ENCODE assay signal across 8 mouse cellular contexts in genomic region chr12:55433802-55434435, GRCm38 (mm10). TPM values are rescaled to one million over a fixed set of nuclear protein-coding genes. Genes with fewer than 3 reads are reported as not detected.
DNase-seq lines count a peak whose midpoint lies in the region; ATAC-seq and TF ChIP-seq lines count a peak whose summit lies in the region.

No protein-coding gene starts in this region.

- no peak overlapping the region for H3K4me3 ChIP-seq in layer of hippocampus, adult 2 months
- H3K4me3 ChIP-seq in midbrain, embryonic 15.5 days: no peak overlapping the region

- no peak overlapping the region for H3K4me2 ChIP-seq in midbrain, embryonic 15.5 days

- no peak for ATAC-seq in midbrain, embryonic 15.5 days (replicated peaks)

- 36% methylated on average over 8 of the region's 8 CpGs for WGBS in midbrain, embryonic 15.5 days

- H3K36me3 ChIP-seq in midbrain, embryonic 15.5 days (replicated peaks): no peaks in the 10 kb centered on the region

- H3K27ac ChIP-seq in layer of hippocampus, adult 2 months: peak overlapping the region; percentile 36; the same call in 1 of the 2 replicates
- H3K27ac ChIP-seq in midbrain, embryonic 15.5 days: no peak overlapping the region

- intact Hi-C loops in left cerebral cortex, postnatal 14 days (cut with DNase I): no loop called here

- H3K27me3 ChIP-seq in midbrain, embryonic 15.5 days (replicated peaks): no peaks in the 10 kb centered on the region

- no peaks in the 10 kb centered on the region for H3K9me3 ChIP-seq in midbrain, embryonic 15.5 days

- no peak for DNase-seq in layer of hippocampus, adult 2 months (ENCODE audit: low spot score in 2 of 2)
- DNase-seq in layer of hippocampus, adult 11-12 months (ENCODE audit: low spot score): no peak
- DNase-seq in R1 (ENCODE audit: low read depth, low spot score): peak; percentile 77
- DNase-seq in induced T-regulatory cell, adult 2 months (ENCODE audit: low read depth): peak; percentile 69
- DNase-seq in natural killer cell, adult 2 months (ENCODE audit: low spot score in 2 of 2): peak; percentile 26 to 41
- no peak for DNase-seq in left cerebral cortex, postnatal 14 days (ENCODE audit: low spot score in 2 of 2)
- no peak for DNase-seq in gastrocnemius, postnatal 10 days

- peaks cover 9% of the 10 kb centered on the region for H3K4me1 ChIP-seq in midbrain, embryonic 15.5 days

- H3K9ac ChIP-seq in midbrain, embryonic 15.5 days: no peak overlapping the region

- no peak for TF ChIP-seq CTCF in layer of hippocampus, adult 2 months (conservative IDR thresholded peaks at IDR 0.05)

RNA-seq across cellular contexts. Expression of gene Psma6, which starts 49.9 kb away (rescaled TPM):
- total RNA-seq in layer of hippocampus, adult 2 months (2021): 100 to 1,000 TPM; 128 to 146 TPM
- polyA plus RNA-seq in midbrain, embryonic 15.5 days (2015; fragmentation: Nextera tagmentation; extraction: Ambion mirVana): 382 and 383 TPM in 2 replicates
- total RNA-seq in left cerebral cortex, postnatal 14 days (2021): 100 to 1,000 TPM; 139 to 142 TPM
- 100 to 1,000 TPM; 213 to 225 TPM for total RNA-seq in gastrocnemius, postnatal 10 days (2021)

RNA-seq across cellular contexts. Expression of gene Nfkbia, which starts 58.5 kb away (rescaled TPM):
- 10 to 100 TPM; 28.1 to 42.5 TPM for total RNA-seq in layer of hippocampus, adult 2 months (2021)
- 60.0 and 63.8 TPM in 2 replicates for polyA plus RNA-seq in midbrain, embryonic 15.5 days (2015; fragmentation: Nextera tagmentation; extraction: Ambion mirVana)
- 10 to 100 TPM; 28.3 to 46.4 TPM for total RNA-seq in left cerebral cortex, postnatal 14 days (2021)
- 10 to 100 TPM; 24.8 to 38.1 TPM for total RNA-seq in gastrocnemius, postnatal 10 days (2021)

Comparison
In these comparisons a context has a peak if more than half of its experiments do, and no peak if none do; other contexts are left out.
1. DNase-seq: peak in R1 (single experiment), induced T-regulatory cell, adult 2 months (single experiment) and natural killer cell, adult 2 months (2 of 2); none in layer of hippocampus, adult 2 months (0 of 2), layer of hippocampus, adult 11-12 months (single experiment), left cerebral cortex, postnatal 14 days (0 of 2) and gastrocnemius, postnatal 10 days (single experiment).